Mouse (Mus musculus): ENCODE results near the gene Krt7.

- TF ChIP-seq POLR2A (IDR thresholded peaks at IDR 0.05; ENCODE audit: insufficient read depth, low read length) (no peak), CTCF (IDR thresholded peaks at IDR 0.05; ENCODE audit: low read depth, low read length) (no peak), EP300 (IDR thresholded peaks at IDR 0.05; ENCODE audit: insufficient read depth, low read depth, low read length) (no peak)
Observed at GRCm38 (mm10) chr15:101440837-101441236, 30.0 kb downstream of the Krt7 start.

Data from ES-Bruce4 (cell line).